Mouse (Mus musculus) c-Kit-positive CD71-positive TER-119-positive erythroid progenitor cells, embryonic 14.5 days (primary cell): Measurements from ENCODE around the gene Mybbp1a.

Experiments
- DNase-seq: peaks from one replicate; pipeline ENCODE4 v3.0.0-alpha.2; 2013; ENCODE audit warnings: low spot score

Gene Mybbp1a

GRCm38 (mm10) chr11:72440965-72441664 lies at the start of gene Mybbp1a:
Gene Mybbp1a (plus strand): TSS chr11:72441355.
- DNase-seq, result peak; percentile 95

GRCm38 (mm10) chr11:72393243-72393642 lies 47.9 kb upstream of the Mybbp1a start:
- DNase-seq, result no peak

GRCm38 (mm10) chr11:72393669-72394068 lies 47.5 kb upstream of the Mybbp1a start:
- DNase-seq, result no peak

GRCm38 (mm10) chr11:72394694-72395093 lies 46.5 kb upstream of the Mybbp1a start:
- no peak for DNase-seq

- no peak for DNase-seq
Measured at GRCm38 (mm10) chr11:72395652-72396051, 45.5 kb upstream of the Mybbp1a start.

GRCm38 (mm10) chr11:72396621-72397020 lies 44.5 kb upstream of the Mybbp1a start:
- no peak for DNase-seq

GRCm38 (mm10) chr11:72397072-72397471 lies 44.1 kb upstream of the Mybbp1a start:
- DNase-seq, result no peak

- no peak for DNase-seq
Measured at GRCm38 (mm10) chr11:72397811-72398525, 43.2 kb upstream of the Mybbp1a start.

- no peak for DNase-seq
Measured at GRCm38 (mm10) chr11:72401068-72401467, 40.1 kb upstream of the Mybbp1a start.

- no peak for DNase-seq
Measured at GRCm38 (mm10) chr11:72402017-72402416, 39.1 kb upstream of the Mybbp1a start.

GRCm38 (mm10) chr11:72402969-72403368 lies 38.2 kb upstream of the Mybbp1a start:
- no peak for DNase-seq

- DNase-seq, result no peak
Measured at GRCm38 (mm10) chr11:72405532-72405931, 35.6 kb upstream of the Mybbp1a start.

GRCm38 (mm10) chr11:72406079-72406675 lies 35.0 kb upstream of the Mybbp1a start:
- DNase-seq, result no peak

GRCm38 (mm10) chr11:72407081-72407480 lies 34.1 kb upstream of the Mybbp1a start:
- DNase-seq, result no peak

GRCm38 (mm10) chr11:72407574-72407973 lies 33.6 kb upstream of the Mybbp1a start:
- no peak for DNase-seq

- no peak for DNase-seq
Measured at GRCm38 (mm10) chr11:72408451-72409170, 32.5 kb upstream of the Mybbp1a start.

GRCm38 (mm10) chr11:72409649-72410385 lies 31.3 kb upstream of the Mybbp1a start:
- no peak for DNase-seq

GRCm38 (mm10) chr11:72410521-72411092 lies 30.5 kb upstream of the Mybbp1a start:
- DNase-seq, result no peak

- DNase-seq, result no peak
Measured at GRCm38 (mm10) chr11:72411093-72411921, 29.8 kb upstream of the Mybbp1a start, which contains the start of gene Smtnl2. Gene Smtnl2 (minus strand): TSS chr11:72411713.

GRCm38 (mm10) chr11:72411945-72412344 lies 29.2 kb upstream of the Mybbp1a start:
- DNase-seq, result no peak
